Mouse (Mus musculus) testis, adult 2 months (tissue): ENCODE results near the gene Susd2.

Source experiments
- CTCF ChIP-seq: fragments of 200-500 bp; IDR thresholded peaks from 2 replicates; pipeline ENCODE4 v1.5.1; 2012; ENCODE audit warnings: low read depth, mild to moderate bottlenecking, inconsistent platforms, low read length, moderate library complexity; ENCODE audit not compliant: control insufficient read depth, insufficient read depth, insufficient replicate concordance
- POLR2A ChIP-seq: fragments of 200-500 bp; IDR thresholded peaks from 2 replicates; pipeline ENCODE4 v1.6.1; 2012; ENCODE audit warnings: low read depth, mild to moderate bottlenecking, inconsistent platforms, low read length, moderate library complexity; ENCODE audit not compliant: control insufficient read depth

GRCm38 (mm10) chr10:75632633-75633032, 11.2 kb downstream of the Susd2 start:
- TF ChIP-seq CTCF: no peak
- no peak for TF ChIP-seq POLR2A
